Mouse (Mus musculus): Measurements from ENCODE around the gene B3galt5.

Gene B3galt5

GRCm38 (mm10) chr16:96235366-96235970 lies at the start of gene B3galt5:
TSS of gene B3galt5 (plus strand) at chr16:96235801.
- DNase-seq (ENCODE audit: extremely low spot score, low read depth, low spot score): no peak

GRCm38 (mm10) chr16:96187619-96188018 lies 48.0 kb upstream of the B3galt5 start:
- DNase-seq (ENCODE audit: extremely low spot score, low read depth, low spot score): no peak

GRCm38 (mm10) chr16:96191531-96192506 lies 43.8 kb upstream of the B3galt5 start, which contains the start of gene Lca5l:
TSS of gene Lca5l (minus strand) at chr16:96192271.
- peak; percentile 95 for DNase-seq (ENCODE audit: extremely low spot score, low read depth, low spot score)

- DNase-seq (ENCODE audit: extremely low spot score, low read depth, low spot score): no peak
Measured at GRCm38 (mm10) chr16:96199913-96200701, 35.5 kb upstream of the B3galt5 start, which contains the start of gene Sh3bgr. TSS of gene Sh3bgr (plus strand) at chr16:96200450.

- no peak for DNase-seq (ENCODE audit: extremely low spot score, low read depth, low spot score)
Measured at GRCm38 (mm10) chr16:96200702-96201028, 34.9 kb upstream of the B3galt5 start.

- DNase-seq (ENCODE audit: extremely low spot score, low read depth, low spot score): no peak
Measured at GRCm38 (mm10) chr16:96201485-96202232, 33.9 kb upstream of the B3galt5 start.

GRCm38 (mm10) chr16:96209789-96210188 lies 25.8 kb upstream of the B3galt5 start:
- DNase-seq (ENCODE audit: extremely low spot score, low read depth, low spot score): no peak

GRCm38 (mm10) chr16:96210856-96211255 lies 24.7 kb upstream of the B3galt5 start:
- no peak for DNase-seq (ENCODE audit: extremely low spot score, low read depth, low spot score)

- DNase-seq (ENCODE audit: extremely low spot score, low read depth, low spot score): no peak
Measured at GRCm38 (mm10) chr16:96213027-96213426, 22.6 kb upstream of the B3galt5 start.

GRCm38 (mm10) chr16:96221491-96221890 lies 14.1 kb upstream of the B3galt5 start:
- DNase-seq (ENCODE audit: extremely low spot score, low read depth, low spot score): no peak

- no peak for DNase-seq (ENCODE audit: extremely low spot score, low read depth, low spot score)
Measured at GRCm38 (mm10) chr16:96221959-96222358, 13.6 kb upstream of the B3galt5 start.

- no peak for DNase-seq (ENCODE audit: extremely low spot score, low read depth, low spot score)
Measured at GRCm38 (mm10) chr16:96222452-96222851, 13.1 kb upstream of the B3galt5 start.

GRCm38 (mm10) chr16:96228438-96228837 lies 7.2 kb upstream of the B3galt5 start:
- no peak for DNase-seq (ENCODE audit: extremely low spot score, low read depth, low spot score)

- DNase-seq (ENCODE audit: extremely low spot score, low read depth, low spot score): no peak
Measured at GRCm38 (mm10) chr16:96229044-96229555, 6.5 kb upstream of the B3galt5 start.

- peak; percentile 66 for DNase-seq (ENCODE audit: extremely low spot score, low read depth, low spot score)
Measured at GRCm38 (mm10) chr16:96230411-96230810, 5.2 kb upstream of the B3galt5 start.

GRCm38 (mm10) chr16:96231251-96231650 lies 4.3 kb upstream of the B3galt5 start:
- no peak for DNase-seq (ENCODE audit: extremely low spot score, low read depth, low spot score)

GRCm38 (mm10) chr16:96231974-96232373 lies 3.6 kb upstream of the B3galt5 start:
- DNase-seq (ENCODE audit: extremely low spot score, low read depth, low spot score): no peak

GRCm38 (mm10) chr16:96233996-96234395 lies 1.6 kb upstream of the B3galt5 start:
- DNase-seq (ENCODE audit: extremely low spot score, low read depth, low spot score): no peak

- no peak for DNase-seq (ENCODE audit: extremely low spot score, low read depth, low spot score)
Measured at GRCm38 (mm10) chr16:96244496-96244895, 8.9 kb downstream of the B3galt5 start.

GRCm38 (mm10) chr16:96249635-96250034 lies 14.0 kb downstream of the B3galt5 start:
- DNase-seq (ENCODE audit: extremely low spot score, low read depth, low spot score): no peak

Measured in hindlimb bud, embryonic 11.5 days (tissue).